Mouse (Mus musculus) hindbrain, embryonic 11.5 days (tissue): ENCODE measurements around the gene Dlx3. TPM values are rescaled to one million over a fixed set of nuclear protein-coding genes. Genes with fewer than 3 reads are reported as not detected.
A peak's percentile ranks its signal among the peaks of the same experiment; 100 is the strongest.

Experiments
- ATAC-seq: fragments of 200-750 bp; cut with Nextera tagmentation; 2 replicates; pipeline ENCODE4 v1.8.0; 2017; ENCODE audit warnings: mild to moderate bottlenecking, moderate TSS enrichment, moderate library complexity; ENCODE audit not compliant: low FRiP score
- DNase-seq: peaks from one replicate; pipeline ENCODE4 v3.0.0-alpha.2; 2015; ENCODE audit warnings: low spot score
- H3K27ac ChIP-seq: fragments of 300-500 bp; sonication (generic); 2 replicates; pipeline ENCODE4 v1.5.1; 2014; ENCODE audit warnings: mild to moderate bottlenecking, low read depth, low read length
- H3K27me3 ChIP-seq: fragments of 300-500 bp; sonication (generic); 2 replicates; pipeline ENCODE4 v1.6.1; 2014; ENCODE audit warnings: mild to moderate bottlenecking, low read length, moderate library complexity, mixed read lengths; ENCODE audit not compliant: control insufficient read depth, insufficient read depth
- H3K36me3 ChIP-seq: fragments of 300-500 bp; sonication (generic); 2 replicates; pipeline ENCODE4 v1.6.1; 2014; ENCODE audit warnings: mild to moderate bottlenecking, low read length, moderate library complexity, mixed read lengths; ENCODE audit not compliant: control insufficient read depth, insufficient read depth
- H3K4me1 ChIP-seq: fragments of 300-500 bp; sonication (generic); replicated peaks from 2 replicates; pipeline ENCODE4 v1.6.1; 2014; ENCODE audit warnings: low read length, mixed read lengths; ENCODE audit not compliant: control insufficient read depth, insufficient read depth
- H3K4me2 ChIP-seq: fragments of 300-500 bp; sonication (generic); replicated peaks from 2 replicates; pipeline ENCODE4 v1.6.1; 2014; ENCODE audit warnings: mild to moderate bottlenecking, low read depth, low read length
- H3K4me3 ChIP-seq: fragments of 300-500 bp; sonication (generic); 2 replicates; pipeline ENCODE4 v1.5.1; 2014; ENCODE audit warnings: low read depth, low read length
- H3K9ac ChIP-seq: fragments of 300-500 bp; sonication (generic); 2 replicates; pipeline ENCODE4 v1.6.1; 2014; ENCODE audit warnings: low read depth, low read length
- H3K9me3 ChIP-seq: fragments of 300-500 bp; sonication (generic); 2 replicates; pipeline ENCODE4 v1.6.1; 2016; ENCODE audit warnings: low read length; ENCODE audit not compliant: control insufficient read depth
- WGBS: fragments of 180-500 bp; shearing (Covaris S2); extraction: QIAGEN DNeasy Blood & Tissue Kit; methylation state at CpG from one replicate; pipeline ENCODE4 v1.1.7; 2014; 5-methylcytosine and 5-hydroxymethylcytosine counted together
- polyA plus RNA-seq: library from polyadenylated mRNA; unstranded; fragments of >200 nt; fragmentation: Nextera tagmentation; extraction: Ambion mirVana; gene quantifications from 2 replicates; pipeline ENCODE4 v1.2.1, GENCODE M21; 2014

The Dlx3 gene
- polyA plus RNA-seq, 1 experiment from 2014 or later, result 1.7 TPM

DNA sequence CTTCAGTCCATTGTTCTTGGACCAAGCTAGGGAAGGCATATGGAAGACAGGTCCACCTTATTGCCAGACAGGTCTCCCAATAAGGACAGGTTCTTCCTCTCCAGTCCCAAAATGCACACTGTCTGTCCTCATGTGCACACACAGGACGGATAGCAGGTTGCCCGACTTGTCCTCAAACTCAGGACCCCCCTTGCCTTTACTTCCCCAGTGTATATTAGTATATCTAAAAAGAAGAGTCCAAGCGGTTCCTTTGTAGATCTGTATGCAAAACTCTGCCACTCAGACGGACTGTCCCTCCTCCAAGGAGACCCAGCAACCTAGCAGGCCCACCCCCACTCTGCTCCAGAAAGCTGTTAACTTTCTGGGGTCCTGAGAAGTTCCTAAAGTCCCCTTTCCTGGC is 23.7 kb downstream of the Dlx3 start:
- DNase-seq (peak; percentile 53), ATAC-seq (no peak)
- Histone ChIP-seq H3K36me3 (no peaks in the 10 kb centered on the region), H3K4me1 (peaks cover 4% of the 10 kb centered on the region), H3K4me2 (no peak overlapping the region), H3K9ac (no peak overlapping the region), H3K4me3 (no peak overlapping the region), H3K9me3 (no peaks in the 10 kb centered on the region), H3K27ac (no peak overlapping the region), H3K27me3 (peaks cover 95% of the 10 kb centered on the region)
- 6% methylated on average over 4 of the region's 4 CpGs for WGBS

DNA sequence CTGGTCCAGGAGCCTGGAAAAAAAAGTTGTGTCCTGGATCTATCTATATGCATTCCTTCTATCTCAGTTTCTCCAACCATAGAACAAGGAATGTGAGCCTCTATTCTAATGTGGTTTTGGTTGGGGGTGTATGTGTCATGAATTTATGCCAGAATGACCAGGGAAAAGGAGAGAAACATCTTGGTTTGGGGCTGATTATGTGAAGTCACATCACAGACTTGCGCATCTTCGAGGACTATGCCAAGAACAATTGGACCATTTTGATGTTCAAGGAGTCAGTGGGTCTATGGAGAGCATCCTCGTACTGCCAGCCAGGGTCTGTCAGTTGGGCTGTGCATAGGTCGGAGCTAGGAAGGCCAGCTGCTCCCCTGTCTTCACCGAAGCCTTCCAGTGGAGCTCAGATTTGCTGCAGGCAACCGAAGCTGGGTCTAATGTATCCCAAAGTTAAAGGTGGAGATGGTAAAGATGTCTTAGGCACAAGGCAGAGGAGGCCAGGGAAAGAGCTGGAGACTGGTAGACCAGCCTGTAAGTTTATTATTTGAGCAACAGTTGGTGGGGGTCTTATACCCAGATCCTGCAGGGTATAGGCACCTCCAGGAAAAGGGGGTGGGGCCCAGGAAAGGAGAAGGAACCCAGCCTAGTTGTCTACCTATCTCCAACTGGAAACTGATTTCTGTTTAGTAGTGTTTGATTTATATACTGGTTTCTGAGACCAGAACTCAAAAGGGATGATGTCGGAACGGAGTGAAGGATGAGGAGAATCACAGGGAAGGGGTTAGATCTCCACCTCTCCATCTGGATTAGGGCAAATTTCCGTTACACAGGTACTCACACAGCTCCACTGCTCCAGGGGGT is 24.4 kb downstream of the Dlx3 start:
- Histone ChIP-seq H3K9ac (no peak overlapping the region), H3K4me1 (peaks cover 4% of the 10 kb centered on the region), H3K27ac (no peak overlapping the region), H3K4me2 (no peak overlapping the region), H3K36me3 (no peaks in the 10 kb centered on the region), H3K4me3 (no peak overlapping the region), H3K9me3 (no peaks in the 10 kb centered on the region), H3K27me3 (peaks cover 97% of the 10 kb centered on the region)
- ATAC-seq (no peak), DNase-seq (peak; percentile 48)
- WGBS, result 8% methylated on average over 9 of the region's 9 CpGs

DNA sequence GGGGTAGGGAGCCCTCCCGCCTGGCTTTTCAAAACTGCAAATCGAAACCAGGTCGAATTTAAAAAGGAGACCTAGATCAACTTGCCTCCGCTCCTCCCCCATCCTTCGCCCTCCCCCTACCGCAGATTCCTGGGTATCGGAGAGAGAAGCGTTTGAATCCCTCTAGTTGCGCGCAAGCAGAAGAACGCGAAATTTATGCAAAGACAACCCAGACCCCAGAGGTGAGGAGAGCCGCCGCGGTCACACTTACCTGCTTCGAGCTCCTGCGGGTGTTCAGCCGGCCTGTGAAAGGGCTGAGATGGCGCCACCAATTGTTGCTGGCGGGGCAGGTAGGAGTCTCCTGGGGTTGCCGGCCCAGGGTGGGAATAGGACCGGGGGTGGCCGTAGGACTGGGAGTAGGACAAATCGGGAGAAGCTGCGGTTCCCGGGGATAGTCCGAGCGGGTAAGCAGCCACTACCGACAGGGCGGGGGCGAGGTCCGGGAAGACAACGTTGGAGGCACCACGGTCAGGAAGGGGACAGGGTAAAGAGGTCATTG is 25.1 kb downstream of the Dlx3 start:
- peak overlapping the region; percentile 51; the same call in 1 of the 2 replicates for H3K4me2 ChIP-seq

DNA sequence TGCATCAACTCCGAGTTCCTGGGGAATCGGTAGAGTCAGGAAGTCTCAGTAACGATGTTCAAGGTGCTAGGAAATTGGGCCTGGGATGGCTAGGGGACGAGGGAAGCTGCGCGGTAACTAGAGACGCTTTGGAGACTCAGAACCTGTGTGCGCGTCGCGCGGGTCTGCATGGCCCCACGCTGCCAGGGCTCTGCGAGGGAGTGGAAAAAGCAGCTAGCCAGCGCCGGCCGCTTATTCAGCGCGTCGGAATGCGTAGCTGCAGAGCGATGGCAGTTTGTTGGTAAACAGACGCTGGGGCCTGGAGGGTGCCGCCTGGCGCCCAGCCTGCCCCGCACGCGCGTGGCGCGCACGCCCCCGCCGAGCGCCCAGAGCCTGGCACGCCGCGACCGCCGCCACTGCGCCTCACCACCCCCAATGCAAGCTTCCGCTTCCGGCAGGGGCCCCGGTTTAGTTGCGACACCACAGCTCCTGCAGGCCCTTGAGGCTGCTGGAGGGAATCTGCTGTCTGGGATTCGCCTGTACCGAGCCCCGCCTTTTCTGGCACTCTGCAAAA is 26.0 kb downstream of the Dlx3 start, which contains the start of gene Dlx4:
Gene Dlx4, minus strand, starts transcription at position 413 of the 553 bp plus-strand sequence.
- H3K27me3 ChIP-seq, result peaks cover 92% of the 10 kb centered on the region
- under 1% methylated on average over 48 of the region's 48 CpGs for WGBS
- DNase-seq, result peak; percentile 59
- H3K9ac ChIP-seq, result 0 out of 2 replicates have a peak within 1 kb of the TSS, but pooled peaks have one; percentile 19
- no peaks in the 10 kb centered on the region for H3K9me3 ChIP-seq
- peaks cover 4% of the 10 kb centered on the region for H3K4me1 ChIP-seq
- no peak for ATAC-seq
- H3K36me3 ChIP-seq, result no peaks in the 10 kb centered on the region
- peak within 1 kb of the TSS; percentile 32 for H3K4me3 ChIP-seq
- no peak within 1 kb of the TSS for H3K27ac ChIP-seq
- peak within 1 kb of the TSS; percentile 51 for H3K4me2 ChIP-seq

More for the DNA sequence above, 25.1 kb downstream of the Dlx3 start:
- DNase-seq, result peak; percentile 54
- WGBS, result under 1% methylated on average over 34 of the region's 34 CpGs
- no peaks in the 10 kb centered on the region for H3K9me3 ChIP-seq
- no peak for ATAC-seq
- no peak overlapping the region for H3K27ac ChIP-seq
- H3K27me3 ChIP-seq, result peaks cover 92% of the 10 kb centered on the region
- H3K9ac ChIP-seq, result no peak overlapping the region
- peaks cover 4% of the 10 kb centered on the region for H3K4me1 ChIP-seq
- no peaks in the 10 kb centered on the region for H3K36me3 ChIP-seq
- H3K4me3 ChIP-seq, result peak overlapping the region; percentile 32; the same call in 1 of the 2 replicates

- Histone ChIP-seq H3K9me3 (no peaks in the 10 kb centered on the region), H3K4me3 (no peak overlapping the region), H3K36me3 (no peaks in the 10 kb centered on the region), H3K4me2 (no peak overlapping the region), H3K27me3 (peaks cover 88% of the 10 kb centered on the region), H3K9ac (no peak overlapping the region), H3K4me1 (peaks cover 4% of the 10 kb centered on the region), H3K27ac (no peak overlapping the region)
- no peak for ATAC-seq
- DNase-seq, result peak; percentile 54
- under 1% methylated on average over 9 of the region's 9 CpGs for WGBS
These were observed 28.8 kb downstream of the Dlx3 start for GRCm38 (mm10) chr11:95148754-95149153.

DNA sequence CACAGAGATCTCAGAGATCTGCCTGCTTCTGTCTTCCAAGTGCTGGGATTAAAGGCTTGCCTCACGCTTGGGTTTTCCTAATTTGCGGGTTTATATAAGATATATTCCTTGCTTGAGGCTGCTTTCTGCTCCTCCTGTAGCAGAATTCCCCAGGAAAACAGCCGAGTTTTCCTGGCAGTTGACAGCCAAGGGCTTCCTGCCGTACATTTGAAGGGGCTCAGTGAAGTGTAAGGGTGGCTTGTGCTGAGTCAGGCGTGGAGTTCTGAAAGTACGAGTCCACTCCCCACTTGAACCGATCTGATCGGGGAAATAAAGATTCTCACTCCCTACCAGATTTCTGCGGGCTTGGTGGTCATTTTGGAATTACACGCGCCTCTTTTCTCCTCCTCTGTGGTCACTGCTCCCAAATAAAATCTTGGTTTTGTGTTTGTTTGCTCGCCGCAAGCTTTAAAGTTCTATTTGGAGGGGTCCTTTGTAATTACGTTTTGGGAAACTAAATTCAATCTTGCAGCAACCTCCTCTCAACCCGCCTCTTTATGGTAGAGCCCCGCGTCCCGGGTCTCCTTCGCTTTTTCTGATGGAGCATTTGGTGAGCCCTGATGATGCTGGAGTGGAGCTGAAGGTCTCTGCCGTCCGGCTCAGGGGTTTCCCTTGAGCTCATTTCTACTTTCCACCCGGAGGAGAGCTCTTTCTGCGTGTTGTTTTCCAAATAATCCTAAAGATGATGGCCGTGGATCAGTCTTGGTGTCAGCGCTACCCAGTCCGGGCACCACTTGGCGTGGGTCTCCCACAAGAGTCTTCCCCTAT is 29.7 kb downstream of the Dlx3 start:
- peak; percentile 61 for DNase-seq

GRCm38 (mm10) chr11:95150269-95151049 is 30.5 kb downstream of the Dlx3 start:
- peak; percentile 54 for DNase-seq
- ATAC-seq, result no peak
- H3K36me3 ChIP-seq, result no peaks in the 10 kb centered on the region
- H3K27me3 ChIP-seq, result peaks cover 70% of the 10 kb centered on the region
- no peak overlapping the region for H3K4me2 ChIP-seq
- no peak overlapping the region for H3K9ac ChIP-seq
- H3K4me1 ChIP-seq, result peaks cover 4% of the 10 kb centered on the region; the same call in 1 of the 2 replicates
- WGBS, result 1% methylated on average over 33 of the region's 33 CpGs
- H3K27ac ChIP-seq, result no peak overlapping the region
- H3K4me3 ChIP-seq, result no peak overlapping the region
- no peaks in the 10 kb centered on the region for H3K9me3 ChIP-seq

More for the DNA sequence above, 29.7 kb downstream of the Dlx3 start:
- Histone ChIP-seq H3K27me3 (peaks cover 78% of the 10 kb centered on the region), H3K27ac (no peak overlapping the region), H3K4me3 (no peak overlapping the region), H3K4me1 (peaks cover 4% of the 10 kb centered on the region), H3K9ac (no peak overlapping the region), H3K4me2 (no peak overlapping the region), H3K36me3 (no peaks in the 10 kb centered on the region), H3K9me3 (no peaks in the 10 kb centered on the region)
- no peak for ATAC-seq
- WGBS, result 2% methylated on average over 27 of the region's 27 CpGs

- 35% methylated on average over 5 of the region's 5 CpGs for WGBS
- Histone ChIP-seq H3K4me3 (no peak overlapping the region), H3K36me3 (no peaks in the 10 kb centered on the region), H3K27ac (no peak overlapping the region), H3K9ac (no peak overlapping the region), H3K9me3 (no peaks in the 10 kb centered on the region), H3K4me2 (no peak overlapping the region), H3K4me1 (no peaks in the 10 kb centered on the region), H3K27me3 (peaks cover 45% of the 10 kb centered on the region)
- ATAC-seq, result no peak
- DNase-seq, result no peak
These were observed 33.2 kb downstream of the Dlx3 start for GRCm38 (mm10) chr11:95153116-95153515.
